Mouse (Mus musculus): ENCODE measurements around the gene Mrps18c.

DNA sequence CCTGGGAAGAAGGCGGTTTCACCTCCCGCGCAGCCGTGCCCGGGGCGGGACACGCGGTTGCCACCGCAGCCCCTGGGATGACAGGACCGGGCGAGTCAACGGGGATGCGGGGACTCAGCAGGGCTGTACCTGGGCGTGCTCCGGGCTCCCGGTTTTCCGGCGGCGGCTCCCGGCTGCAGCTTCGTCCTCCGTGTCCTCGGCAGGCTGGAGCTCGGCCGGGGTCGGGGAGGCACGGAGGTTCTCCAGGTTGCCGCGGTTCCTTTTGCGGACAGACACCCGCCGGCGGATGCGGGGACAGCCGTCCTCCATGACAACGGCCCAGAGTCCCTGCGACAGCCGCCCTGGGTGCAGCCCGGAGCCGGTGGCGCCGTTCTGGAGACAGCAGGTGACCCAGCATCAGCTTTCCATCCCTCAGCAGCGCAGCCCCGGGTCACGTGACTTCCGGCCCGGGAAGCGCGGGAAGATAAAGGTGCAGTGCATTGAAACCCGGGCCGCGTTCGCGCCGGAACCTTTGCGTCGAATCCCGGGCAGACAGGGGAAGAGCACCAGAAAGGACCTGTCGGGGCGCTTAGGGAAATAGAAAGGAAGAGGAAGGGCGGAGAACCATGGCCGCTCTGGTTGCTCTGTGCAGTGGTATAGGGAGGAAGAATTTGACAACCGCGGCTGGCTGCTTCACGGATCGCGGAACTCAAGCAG is at the start of gene Mrps18c, which contains the start of gene Helq:
- TF ChIP-seq POLR2A (IDR thresholded peaks at IDR 0.05; ENCODE audit: low read depth, low read length), result peak; percentile 67
- no peak for TF ChIP-seq CTCF (IDR thresholded peaks at IDR 0.05; ENCODE audit: extremely low read depth, insufficient read length, insufficient replicate concordance, low read depth, low read length)
